Mouse (Mus musculus) limb, embryonic 14.5 days (tissue): ENCODE results near the gene Gatb. TPM values are rescaled to one million over a fixed set of nuclear protein-coding genes. Genes with fewer than 3 reads are reported as not detected.

Experiments
- ATAC-seq: fragments of 200-750 bp; cut with Nextera tagmentation; 2 replicates; pipeline ENCODE4 v1.8.0; 2017; ENCODE audit warnings: low read depth, moderate number of reproducible peaks, moderate TSS enrichment; ENCODE audit not compliant: low FRiP score
- DNase-seq: peaks from one replicate; pipeline ENCODE4 v3.0.0-alpha.2; 2015; ENCODE audit warnings: low spot score
- H3K27ac ChIP-seq: fragments of 300-500 bp; sonication (generic); replicated peaks from 2 replicates; pipeline ENCODE4 v1.5.1; 2014; ENCODE audit warnings: low read depth, mild to moderate bottlenecking, low read length, moderate library complexity, mixed read lengths
- H3K27me3 ChIP-seq: fragments of 300-500 bp; sonication (generic); 2 replicates; pipeline ENCODE4 v1.6.1; 2014; ENCODE audit warnings: low read length, mixed read lengths; ENCODE audit not compliant: control insufficient read depth, insufficient read depth
- H3K36me3 ChIP-seq: fragments of 300-500 bp; sonication (generic); 2 replicates; pipeline ENCODE4 v1.6.1; 2014; ENCODE audit warnings: mild to moderate bottlenecking, low read length, moderate library complexity, mixed read lengths; ENCODE audit not compliant: control insufficient read depth, insufficient read depth
- H3K4me1 ChIP-seq: fragments of 300-500 bp; sonication (generic); 2 replicates; pipeline ENCODE4 v1.6.1; 2014; ENCODE audit warnings: antibody characterized with exemption, low read length, mixed read lengths; ENCODE audit not compliant: control insufficient read depth, insufficient read depth
- H3K4me2 ChIP-seq: fragments of 300-500 bp; sonication (generic); replicated peaks from 2 replicates; pipeline ENCODE4 v1.6.1; 2014; ENCODE audit warnings: low read depth, mild to moderate bottlenecking, low read length, moderate library complexity; ENCODE audit not compliant: severe bottlenecking
- H3K4me3 ChIP-seq: fragments of 300-500 bp; sonication (generic); replicated peaks from 2 replicates; pipeline ENCODE4 v1.5.1; 2014; ENCODE audit warnings: low read length
- H3K9ac ChIP-seq: fragments of 300-500 bp; sonication (generic); 2 replicates; pipeline ENCODE4 v1.6.1; 2014; ENCODE audit warnings: mild to moderate bottlenecking, low read depth, low read length, moderate library complexity; ENCODE audit not compliant: severe bottlenecking
- H3K9me3 ChIP-seq: fragments of 300-500 bp; sonication (generic); 2 replicates; pipeline ENCODE4 v1.6.1; 2016; ENCODE audit warnings: low read length; ENCODE audit not compliant: control insufficient read depth
- POLR2A ChIP-seq: fragments of 200-500 bp; IDR thresholded peaks from 2 replicates; pipeline ENCODE4 v1.8.0; 2012; ENCODE audit warnings: inconsistent platforms, mild to moderate bottlenecking, moderate library complexity, borderline replicate concordance; ENCODE audit not compliant: insufficient read depth, insufficient read length; ENCODE audit errors: extremely low read depth
- WGBS: fragments of 180-500 bp; shearing (Covaris S2); extraction: QIAGEN DNeasy Blood & Tissue Kit; methylation state at CpG from one replicate; pipeline ENCODE4 v1.1.7; 2014; 5-methylcytosine and 5-hydroxymethylcytosine counted together
- polyA plus RNA-seq, 2 experiments: library from polyadenylated mRNA; depleted of rRNA in 1 of 2; stranded (reverse) in 1 of 2; unstranded in 1 of 2; fragments of >200 nt; fragmentation: Nextera tagmentation in 1 of 2; extraction: Ambion mirVana in 1 of 2; gene quantifications; 2 replicates each; pipeline versions ENCODE4 v1.2.1 to v1.2.3; 2012 to 2014

Gatb gene
- polyA plus RNA-seq, 2 experiments = 9.0 to 18.3 TPM

GRCm38 (mm10) chr3:85636716-85637447 is 63.0 kb downstream of the Gatb start:
- H3K9me3 ChIP-seq = no peaks in the 10 kb centered on the region
- no peak for DNase-seq
- no peak for ATAC-seq
- H3K9ac ChIP-seq = no peak overlapping the region
- H3K4me1 ChIP-seq = no peaks in the 10 kb centered on the region
- H3K4me2 ChIP-seq = no peak overlapping the region
- 86% methylated on average over 5 of the region's 5 CpGs for WGBS
- no peaks in the 10 kb centered on the region for H3K27me3 ChIP-seq
- no peak overlapping the region for H3K27ac ChIP-seq
- no peak for TF ChIP-seq POLR2A
- no peak overlapping the region for H3K4me3 ChIP-seq
- no peaks in the 10 kb centered on the region for H3K36me3 ChIP-seq

- Histone ChIP-seq H3K27me3 (no peaks in the 10 kb centered on the region), H3K9me3 (no peaks in the 10 kb centered on the region), H3K27ac (no peak overlapping the region), H3K36me3 (no peaks in the 10 kb centered on the region), H3K4me2 (no peak overlapping the region), H3K9ac (no peak overlapping the region), H3K4me1 (no peaks in the 10 kb centered on the region), H3K4me3 (no peak overlapping the region)
- TF ChIP-seq POLR2A = no peak
- ATAC-seq = no peak
- DNase-seq = no peak
- WGBS = 77% methylated on average over 3 of the region's 3 CpGs
Measured at GRCm38 (mm10) chr3:85641751-85642150, 67.8 kb downstream of the Gatb start.

- no peak overlapping the region for H3K9ac ChIP-seq
- H3K4me2 ChIP-seq = no peak overlapping the region
- no peak overlapping the region for H3K4me3 ChIP-seq
- H3K9me3 ChIP-seq = no peaks in the 10 kb centered on the region
- H3K27ac ChIP-seq = no peak overlapping the region
- ATAC-seq (no peak), DNase-seq (no peak)
- 78% methylated on average over 3 of the region's 3 CpGs for WGBS
- H3K27me3 ChIP-seq = no peaks in the 10 kb centered on the region
- H3K36me3 ChIP-seq = no peaks in the 10 kb centered on the region
- H3K4me1 ChIP-seq = no peaks in the 10 kb centered on the region
- no peak for TF ChIP-seq POLR2A
Measured at GRCm38 (mm10) chr3:85644814-85645213, 70.9 kb downstream of the Gatb start.

GRCm38 (mm10) chr3:85645517-85646004 is 71.6 kb downstream of the Gatb start:
- no peak for DNase-seq
- no peak for TF ChIP-seq POLR2A
- WGBS = 90% methylated on average over 7 of the region's 7 CpGs
- H3K27me3 ChIP-seq = no peaks in the 10 kb centered on the region
- no peak overlapping the region for H3K9ac ChIP-seq
- H3K36me3 ChIP-seq = no peaks in the 10 kb centered on the region
- no peaks in the 10 kb centered on the region for H3K4me1 ChIP-seq
- H3K27ac ChIP-seq = no peak overlapping the region
- H3K4me3 ChIP-seq = no peak overlapping the region
- no peaks in the 10 kb centered on the region for H3K9me3 ChIP-seq
- no peak overlapping the region for H3K4me2 ChIP-seq
- no peak for ATAC-seq

GRCm38 (mm10) chr3:85649176-85649575 is 75.3 kb downstream of the Gatb start:
- Histone ChIP-seq H3K36me3 (no peaks in the 10 kb centered on the region), H3K4me2 (no peak overlapping the region), H3K9ac (no peak overlapping the region), H3K27ac (no peak overlapping the region), H3K4me1 (no peaks in the 10 kb centered on the region), H3K27me3 (no peaks in the 10 kb centered on the region), H3K4me3 (no peak overlapping the region), H3K9me3 (no peaks in the 10 kb centered on the region)
- whole genome bisulfite sequencing = 90% methylated on average over 4 of the region's 4 CpGs
- DNase-seq = no peak
- no peak for ATAC-seq
- TF ChIP-seq POLR2A = no peak
